Mouse (Mus musculus) intestine, embryonic 15.5 days (tissue): ENCODE results near the gene Rbm34. TPM values are rescaled to one million over a fixed set of nuclear protein-coding genes. Genes with fewer than 3 reads are reported as not detected.
A peak's percentile ranks its signal among the peaks of the same experiment; 100 is the strongest.

Experiments used
- ATAC-seq: fragments of 200-750 bp; cut with Nextera tagmentation; 2 replicates; pipeline ENCODE4 v1.8.0; 2017; ENCODE audit warnings: moderate TSS enrichment, moderate library complexity
- H3K27ac ChIP-seq: fragments of 300-500 bp; sonication (generic); 2 replicates; pipeline ENCODE4 v1.5.1; 2015; ENCODE audit warnings: mild to moderate bottlenecking, inconsistent platforms
- H3K27me3 ChIP-seq: fragments of 300-500 bp; sonication (generic); replicated peaks from 2 replicates; pipeline ENCODE4 v1.6.1; 2015; ENCODE audit warnings: inconsistent platforms
- H3K36me3 ChIP-seq: fragments of 300-500 bp; sonication (generic); 2 replicates; pipeline ENCODE4 v1.6.1; 2015; ENCODE audit warnings: inconsistent platforms
- H3K4me1 ChIP-seq: fragments of 300-500 bp; sonication (generic); replicated peaks from 2 replicates; pipeline ENCODE4 v1.6.1; 2015; ENCODE audit warnings: inconsistent platforms
- H3K4me2 ChIP-seq: fragments of 300-500 bp; sonication (generic); replicated peaks from 2 replicates; pipeline ENCODE4 v1.6.1; 2015; ENCODE audit warnings: mild to moderate bottlenecking, inconsistent platforms
- H3K4me3 ChIP-seq: fragments of 300-500 bp; sonication (generic); replicated peaks from 2 replicates; pipeline ENCODE4 v1.5.1; 2015; ENCODE audit warnings: inconsistent platforms
- H3K9ac ChIP-seq: fragments of 300-500 bp; sonication (generic); 2 replicates; pipeline ENCODE4 v1.6.1; 2015; ENCODE audit warnings: inconsistent platforms
- H3K9me3 ChIP-seq: fragments of 300-500 bp; sonication (generic); 2 replicates; pipeline ENCODE4 v1.6.1; 2016; ENCODE audit warnings: inconsistent platforms
- WGBS: fragments of 180-500 bp; shearing (Covaris S2); methylation state at CpG from one replicate; pipeline ENCODE4 v1.1.7; 2015; 5-methylcytosine and 5-hydroxymethylcytosine counted together
- polyA plus RNA-seq: library from polyadenylated mRNA; unstranded; fragments of >200 nt; fragmentation: Nextera tagmentation; extraction: Ambion mirVana; gene quantifications from 2 replicates; pipeline ENCODE4 v1.2.1, GENCODE M21; 2015

The Rbm34 gene
- polyA plus RNA-seq, 1 experiment from 2014 or later = 30.0 TPM

DNA sequence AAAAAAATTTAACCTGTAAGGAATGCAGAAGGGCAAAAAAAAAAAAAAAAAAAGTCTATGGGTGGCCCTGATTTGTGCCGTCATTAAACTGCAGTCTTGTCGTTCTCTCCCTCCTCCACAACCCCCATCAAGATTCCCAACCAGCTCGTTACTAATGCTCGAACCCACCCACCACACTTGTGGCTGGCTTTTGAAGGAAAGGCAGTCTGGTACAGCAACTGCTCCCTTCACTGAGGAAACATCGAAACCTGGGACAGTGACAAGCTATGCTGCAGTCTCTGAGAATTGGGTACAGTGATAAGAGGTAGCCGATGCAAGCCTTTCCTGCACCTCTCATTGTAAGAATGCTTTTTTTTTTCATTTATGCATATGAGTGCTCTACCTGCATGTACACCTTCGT is 24.4 kb downstream of the Rbm34 start:
- 75% methylated on average over 7 of the region's 7 CpGs for WGBS
- Histone ChIP-seq H3K9me3 (no peaks in the 10 kb centered on the region), H3K4me2 (no peak overlapping the region), H3K4me1 (peaks cover 20% of the 10 kb centered on the region), H3K36me3 (peaks cover 17% of the 10 kb centered on the region; the same call in 1 of the 2 replicates), H3K27me3 (no peaks in the 10 kb centered on the region), H3K27ac (no peak overlapping the region), H3K9ac (no peak overlapping the region), H3K4me3 (no peak overlapping the region)
- ATAC-seq = no peak

DNA sequence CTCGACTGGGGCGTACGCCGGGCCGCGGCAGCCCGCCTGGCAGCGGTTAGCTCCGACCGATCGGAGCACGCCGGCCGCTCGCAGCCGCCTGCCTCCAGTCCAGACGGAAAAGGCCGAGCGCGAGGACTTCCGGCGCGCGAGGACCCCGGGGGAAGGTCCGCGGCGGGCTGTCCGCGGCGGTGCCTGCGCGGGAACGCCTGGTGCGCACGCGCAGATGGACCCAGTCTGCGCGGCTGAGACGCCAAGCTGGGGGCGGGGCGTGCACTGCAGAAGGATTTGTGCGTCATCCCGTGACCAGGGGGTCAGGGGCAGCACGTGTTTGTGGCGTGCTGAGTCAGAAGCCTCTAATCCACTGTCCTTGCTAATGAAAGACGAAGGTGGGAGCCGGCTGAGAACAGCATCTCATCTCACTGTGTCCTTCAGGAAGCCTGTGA is 25.1 kb downstream of the Rbm34 start, which contains the start of gene Tomm20:
TSS of gene Tomm20 (minus strand) at position 115 of the 434 bp plus-strand sequence.
- Histone ChIP-seq H3K4me2 (peak within 1 kb of the TSS; percentile 82), H3K27ac (peak within 1 kb of the TSS; percentile 88), H3K4me1 (peaks cover 20% of the 10 kb centered on the region), H3K36me3 (0 out of 2 replicates have a peak, but pooled peaks cover 13% of the 10 kb centered on the region), H3K4me3 (peak within 1 kb of the TSS; percentile 64), H3K9ac (peak within 1 kb of the TSS; percentile 90), H3K27me3 (no peaks in the 10 kb centered on the region), H3K9me3 (no peaks in the 10 kb centered on the region)
- under 1% methylated on average over 48 of the region's 48 CpGs for WGBS
- ATAC-seq = peak; percentile 94

DNA sequence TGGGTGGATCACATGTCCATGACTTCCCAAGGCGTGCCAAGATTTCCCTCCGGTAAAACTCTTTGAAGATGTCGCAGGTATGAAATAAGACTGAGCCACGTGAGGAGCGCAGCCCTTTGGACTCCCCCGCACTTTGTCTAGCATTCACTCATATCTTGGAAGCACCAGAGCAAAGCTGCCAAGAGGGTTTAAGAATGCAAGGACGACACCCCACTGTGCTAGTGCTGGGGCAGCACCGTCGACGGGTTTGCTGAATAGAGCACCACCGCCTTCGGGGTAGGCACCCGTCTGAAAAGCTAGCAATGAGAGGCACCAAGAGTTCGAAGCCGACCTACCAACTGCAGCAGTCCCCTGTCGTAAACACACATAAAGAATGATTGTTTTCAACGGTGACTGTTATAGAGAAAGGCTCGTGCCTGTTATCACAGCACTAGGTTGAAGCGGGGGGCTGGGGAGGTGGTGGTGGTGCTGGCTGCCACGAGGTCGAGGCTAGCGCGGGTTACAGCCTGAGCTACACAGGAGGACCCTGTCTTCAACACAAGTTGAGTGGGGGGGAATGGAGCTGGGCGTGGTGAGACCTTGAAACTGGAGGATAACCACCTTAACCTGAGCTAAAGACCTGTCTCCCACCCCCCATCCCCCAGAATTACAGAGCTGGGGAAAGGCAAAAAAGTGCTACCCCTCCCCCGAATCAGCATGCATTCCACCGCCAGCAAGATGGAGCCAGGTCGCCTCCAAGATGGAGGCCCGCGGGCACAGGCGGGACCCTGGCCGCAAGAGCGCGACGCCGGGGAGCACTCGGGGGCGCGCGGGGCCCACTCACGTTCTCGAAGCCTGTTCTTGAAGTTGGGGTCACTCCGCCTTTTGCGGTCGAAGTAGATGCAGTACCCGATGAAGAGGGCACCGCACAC is 25.8 kb downstream of the Rbm34 start:
- H3K9me3 ChIP-seq = no peaks in the 10 kb centered on the region
- under 1% methylated on average over 46 of the region's 46 CpGs for whole genome bisulfite sequencing
- peaks cover 20% of the 10 kb centered on the region for H3K4me1 ChIP-seq
- peak overlapping the region; percentile 90 for H3K9ac ChIP-seq
- H3K4me3 ChIP-seq = peak overlapping the region; percentile 64
- 0 out of 2 replicates have a peak, but pooled peaks cover 8% of the 10 kb centered on the region for H3K36me3 ChIP-seq
- peak; percentile 74 for ATAC-seq
- no peaks in the 10 kb centered on the region for H3K27me3 ChIP-seq
- H3K27ac ChIP-seq = peak overlapping the region; percentile 88
- H3K4me2 ChIP-seq = peak overlapping the region; percentile 82

DNA sequence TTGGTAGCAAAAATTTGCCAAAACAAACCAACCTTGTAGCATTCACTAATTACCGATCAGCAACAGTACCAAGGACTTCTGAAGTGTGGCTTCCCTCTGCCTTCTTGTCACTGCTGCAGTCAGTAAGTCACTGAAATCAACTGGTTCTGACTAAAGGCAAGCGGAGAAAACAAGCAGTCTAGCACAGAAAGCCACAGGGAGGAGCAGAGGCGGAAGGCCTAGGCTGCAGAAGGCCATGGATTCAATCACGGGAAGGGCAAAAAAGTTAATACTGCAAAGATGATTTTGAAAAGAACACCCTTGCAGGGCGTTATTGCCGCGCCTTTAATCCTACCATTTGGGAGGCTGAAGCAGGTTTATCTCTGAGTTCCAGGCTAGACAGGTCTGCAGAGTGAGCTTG is 27.3 kb downstream of the Rbm34 start:
- Histone ChIP-seq H3K4me1 (peaks cover 20% of the 10 kb centered on the region), H3K27ac (no peak overlapping the region), H3K4me2 (peak overlapping the region; percentile 82), H3K9ac (no peak overlapping the region), H3K4me3 (peak overlapping the region; percentile 64), H3K36me3 (peaks cover 14% of the 10 kb centered on the region; the same call in 1 of the 2 replicates), H3K27me3 (no peaks in the 10 kb centered on the region), H3K9me3 (no peaks in the 10 kb centered on the region)
- ATAC-seq = no peak
- 87% methylated on average over 7 of the region's 7 CpGs for WGBS

DNA sequence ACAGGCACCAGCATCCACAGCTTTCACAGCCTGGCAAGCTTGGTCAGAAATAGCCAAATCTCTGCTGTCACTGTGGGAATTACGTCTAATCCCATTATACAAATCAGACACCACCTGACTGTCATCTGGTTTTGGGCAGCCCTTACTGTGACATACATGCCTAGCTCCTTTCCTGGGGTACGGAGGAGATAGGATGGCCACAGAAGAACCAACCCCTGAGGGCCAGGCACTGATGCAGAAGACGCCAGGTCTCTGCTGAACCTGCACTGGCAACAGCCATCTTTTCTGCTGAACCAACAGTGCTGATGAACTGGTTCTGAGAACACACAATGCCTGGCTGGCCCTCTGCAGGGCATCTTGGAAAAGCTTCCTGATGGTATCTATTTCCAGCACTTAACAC is 33.5 kb downstream of the Rbm34 start:
- 89% methylated on average over 3 of the region's 3 CpGs for WGBS
- peaks cover 39% of the 10 kb centered on the region for H3K36me3 ChIP-seq
- H3K27me3 ChIP-seq = no peaks in the 10 kb centered on the region
- no peak overlapping the region for H3K9ac ChIP-seq
- H3K4me3 ChIP-seq = no peak overlapping the region
- H3K4me1 ChIP-seq = 0 out of 2 replicates have a peak, but pooled peaks cover 4% of the 10 kb centered on the region
- H3K4me2 ChIP-seq = no peak overlapping the region
- H3K9me3 ChIP-seq = no peaks in the 10 kb centered on the region
- ATAC-seq = no peak
- no peak overlapping the region for H3K27ac ChIP-seq

DNA sequence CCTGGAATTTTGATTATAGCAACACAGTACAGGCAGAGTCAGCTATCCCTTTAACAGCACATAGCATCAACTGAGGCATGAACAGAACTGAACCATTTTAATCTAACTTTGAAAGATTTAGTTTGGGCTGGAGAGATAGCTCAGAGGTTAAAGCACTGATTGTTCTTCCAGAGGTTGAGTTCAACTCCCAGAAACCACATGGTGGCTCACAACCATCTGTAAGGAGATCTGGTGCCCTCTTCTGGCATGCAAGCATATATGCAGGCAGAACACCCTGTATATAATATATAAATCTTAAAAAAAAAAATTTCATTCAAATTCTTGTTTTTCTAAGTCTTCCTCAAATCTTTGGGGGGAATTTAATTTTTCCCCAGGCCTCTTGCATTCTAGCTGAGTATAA is 34.9 kb downstream of the Rbm34 start:
- no peak overlapping the region for H3K4me2 ChIP-seq
- no peaks in the 10 kb centered on the region for H3K9me3 ChIP-seq
- no peak overlapping the region for H3K9ac ChIP-seq
- no peak for ATAC-seq
- H3K27ac ChIP-seq = no peak overlapping the region
- H3K36me3 ChIP-seq = peaks cover 41% of the 10 kb centered on the region
- no peaks in the 10 kb centered on the region for H3K27me3 ChIP-seq
- no peak overlapping the region for H3K4me3 ChIP-seq
- H3K4me1 ChIP-seq = no peaks in the 10 kb centered on the region

DNA sequence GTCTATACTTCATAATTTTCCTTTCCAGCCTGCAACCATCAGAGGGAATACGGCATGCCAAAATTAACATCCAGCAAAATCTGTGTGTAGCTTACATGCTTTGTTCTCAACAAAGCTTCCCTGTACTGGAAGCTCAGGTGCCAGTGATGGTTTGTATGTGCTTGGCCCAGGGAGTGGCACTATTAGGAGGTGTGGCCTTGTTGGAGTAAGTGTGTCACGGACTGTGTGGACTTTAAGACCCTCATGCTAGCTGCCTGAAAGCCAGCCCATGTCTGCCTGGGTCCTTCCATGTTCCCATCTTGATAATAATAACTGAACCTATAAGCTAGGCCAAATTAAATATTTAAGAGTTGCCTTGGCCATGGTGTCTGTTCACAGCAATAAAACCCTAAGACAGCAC is 35.5 kb downstream of the Rbm34 start:
- ATAC-seq = no peak; the same call in 1 of the 2 replicates
- Histone ChIP-seq H3K4me2 (no peak overlapping the region), H3K36me3 (peaks cover 43% of the 10 kb centered on the region), H3K27me3 (no peaks in the 10 kb centered on the region), H3K4me3 (no peak overlapping the region), H3K27ac (no peak overlapping the region), H3K9me3 (no peaks in the 10 kb centered on the region), H3K9ac (no peak overlapping the region), H3K4me1 (no peaks in the 10 kb centered on the region)
- WGBS = 83% methylated on average over 2 of the region's 2 CpGs

DNA sequence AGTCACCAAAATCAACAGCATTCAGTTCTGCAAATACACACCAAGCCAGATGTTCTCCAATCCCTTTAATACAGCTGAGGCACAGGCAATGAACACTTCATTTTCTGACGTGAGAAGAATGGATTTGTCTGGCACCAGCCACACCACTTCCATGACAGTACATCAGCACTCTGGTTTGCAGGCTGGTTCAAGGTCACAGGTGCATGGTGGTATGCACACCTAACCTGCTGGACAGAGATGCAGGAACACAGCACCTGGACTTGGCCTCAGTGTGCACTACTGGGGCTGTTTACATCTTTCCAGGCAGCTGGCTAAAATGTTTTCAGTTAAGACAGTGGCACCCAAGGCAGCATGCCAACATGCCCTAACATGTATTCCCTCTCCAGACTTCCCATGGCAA is 38.2 kb downstream of the Rbm34 start:
- H3K4me2 ChIP-seq = no peak overlapping the region
- no peak overlapping the region for H3K9ac ChIP-seq
- no peak overlapping the region for H3K4me3 ChIP-seq
- H3K4me1 ChIP-seq = 0 out of 2 replicates have a peak, but pooled peaks cover 2% of the 10 kb centered on the region
- H3K27ac ChIP-seq = no peak overlapping the region
- H3K36me3 ChIP-seq = peaks cover 38% of the 10 kb centered on the region
- no peak for ATAC-seq
- no peaks in the 10 kb centered on the region for H3K9me3 ChIP-seq
- 64% methylated on average over 1 of the region's 1 CpGs for WGBS
- no peaks in the 10 kb centered on the region for H3K27me3 ChIP-seq

DNA sequence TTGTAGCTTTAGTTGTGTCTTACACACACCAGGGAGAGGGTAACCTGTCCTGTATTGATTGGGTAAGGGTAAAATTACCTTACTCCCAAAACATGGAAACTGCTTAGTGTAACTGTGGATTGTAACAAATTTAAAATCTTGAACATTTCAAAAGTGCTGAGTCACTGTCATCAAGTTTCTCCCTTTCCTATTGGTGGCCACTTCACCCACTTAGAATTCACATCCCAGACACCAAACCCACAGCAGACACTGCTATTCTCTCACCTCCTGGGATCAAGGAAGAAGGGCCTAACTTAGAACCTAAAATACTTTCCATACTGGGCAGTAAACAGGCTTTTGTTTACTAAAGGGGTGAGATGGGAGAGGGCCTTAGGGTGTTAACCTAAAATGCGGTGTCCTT is 38.6 kb downstream of the Rbm34 start:
- Histone ChIP-seq H3K27ac (no peak overlapping the region), H3K9ac (no peak overlapping the region), H3K4me3 (no peak overlapping the region), H3K4me2 (no peak overlapping the region), H3K36me3 (peaks cover 34% of the 10 kb centered on the region), H3K27me3 (no peaks in the 10 kb centered on the region), H3K9me3 (no peaks in the 10 kb centered on the region), H3K4me1 (0 out of 2 replicates have a peak, but pooled peaks cover 2% of the 10 kb centered on the region)
- ATAC-seq = no peak
- 86% methylated on average over 1 of the region's 1 CpGs for WGBS

DNA sequence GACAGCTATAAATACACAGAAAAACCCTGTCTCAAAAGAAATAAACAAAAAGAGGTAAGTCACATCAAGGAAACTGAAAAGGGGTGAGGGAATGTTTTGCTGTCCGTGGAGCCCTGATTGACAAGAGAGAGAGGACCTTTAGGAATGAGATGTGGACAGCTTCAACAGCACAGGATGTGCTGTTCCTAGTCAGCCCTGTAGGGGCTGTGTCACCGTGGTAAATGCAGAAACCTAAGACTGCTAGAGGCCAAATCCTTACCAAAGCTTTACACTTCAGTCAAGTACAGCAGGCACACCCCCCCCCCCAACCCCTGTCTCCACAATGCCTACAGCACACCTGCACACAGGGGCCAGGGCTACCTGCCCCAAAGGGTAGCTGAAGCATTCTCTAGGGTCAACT is 39.2 kb downstream of the Rbm34 start:
- no peak overlapping the region for H3K4me2 ChIP-seq
- H3K9me3 ChIP-seq = no peaks in the 10 kb centered on the region
- H3K9ac ChIP-seq = no peak overlapping the region
- H3K27ac ChIP-seq = no peak overlapping the region
- WGBS = 28% methylated on average over 2 of the region's 2 CpGs
- H3K4me1 ChIP-seq = 0 out of 2 replicates have a peak, but pooled peaks cover 2% of the 10 kb centered on the region
- H3K36me3 ChIP-seq = peaks cover 30% of the 10 kb centered on the region
- no peak overlapping the region for H3K4me3 ChIP-seq
- no peaks in the 10 kb centered on the region for H3K27me3 ChIP-seq
- no peak for ATAC-seq

DNA sequence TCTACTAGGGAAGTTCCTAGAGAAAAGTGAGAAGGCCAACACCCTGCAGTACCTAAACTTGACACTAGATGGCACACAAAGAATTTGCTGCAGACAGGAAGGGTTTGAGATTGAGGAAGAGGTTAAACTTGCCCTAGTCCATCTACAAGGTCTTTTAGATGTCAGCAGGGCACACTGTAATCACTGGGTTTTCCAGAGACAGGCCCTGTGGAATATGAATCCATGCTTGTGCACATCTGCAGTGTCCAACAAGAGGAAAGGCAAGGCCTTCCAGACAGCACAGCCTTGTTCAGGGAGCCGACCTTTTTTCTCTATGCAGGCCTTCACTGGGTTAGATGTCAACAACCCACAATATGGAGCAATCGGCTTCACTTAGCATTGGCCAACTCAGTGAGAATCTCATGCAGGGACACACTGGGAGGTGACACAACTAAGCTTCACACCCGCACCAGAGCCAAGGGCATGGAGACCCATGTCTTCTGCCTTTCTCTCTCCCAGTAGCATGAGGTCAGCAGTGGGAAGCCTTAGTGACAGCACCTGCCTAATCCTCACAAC is 41.2 kb downstream of the Rbm34 start:
- Histone ChIP-seq H3K4me3 (no peak overlapping the region), H3K9me3 (no peaks in the 10 kb centered on the region), H3K4me2 (no peak overlapping the region), H3K36me3 (peaks cover 24% of the 10 kb centered on the region), H3K27ac (peak overlapping the region; percentile 33; the same call in 1 of the 2 replicates), H3K9ac (no peak overlapping the region), H3K4me1 (0 out of 2 replicates have a peak, but pooled peaks cover 2% of the 10 kb centered on the region), H3K27me3 (no peaks in the 10 kb centered on the region)
- 74% methylated on average over 3 of the region's 3 CpGs for WGBS
- ATAC-seq = peak; percentile 19; the same call in 1 of the 2 replicates

DNA sequence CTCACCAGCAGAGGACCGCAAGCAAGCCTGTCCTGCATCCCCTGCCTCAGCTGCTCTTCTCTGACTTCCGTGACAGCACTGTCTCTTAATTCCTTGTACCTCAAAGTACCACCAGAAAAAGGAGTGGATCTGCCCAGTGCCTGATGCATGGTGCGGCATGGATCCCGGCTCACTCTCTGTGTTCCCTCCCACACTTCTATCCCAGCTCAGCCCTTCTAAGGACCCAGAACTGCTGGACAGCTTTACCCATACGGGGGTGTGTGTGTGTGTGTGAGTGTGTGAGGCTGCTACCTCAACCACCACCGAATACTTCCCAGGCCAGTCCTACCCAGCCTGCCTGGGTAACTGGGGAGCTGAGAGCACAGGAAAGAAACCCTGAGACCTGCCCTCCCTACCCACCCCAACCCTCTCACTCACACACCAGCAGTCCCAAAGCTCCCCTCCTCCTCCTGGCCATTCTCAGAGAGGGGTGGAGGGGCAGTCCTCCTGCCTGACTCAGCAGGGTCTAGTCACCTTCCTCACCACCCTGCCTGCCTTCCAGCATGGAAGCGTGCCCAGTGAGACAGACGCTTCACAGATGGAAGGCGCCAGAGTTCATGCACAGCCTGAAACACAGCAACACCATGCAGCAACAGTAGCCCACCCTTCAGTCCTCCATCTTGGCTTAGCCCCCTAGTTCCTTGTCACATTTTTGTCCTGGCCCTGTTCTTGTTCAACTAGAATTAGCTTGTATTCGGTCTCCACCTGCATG is 41.9 kb downstream of the Rbm34 start:
- 86% methylated on average over 10 of the region's 10 CpGs for WGBS
- Histone ChIP-seq H3K27me3 (no peaks in the 10 kb centered on the region), H3K4me2 (no peak overlapping the region), H3K27ac (no peak overlapping the region), H3K4me3 (no peak overlapping the region), H3K36me3 (peaks cover 21% of the 10 kb centered on the region), H3K4me1 (peaks cover 5% of the 10 kb centered on the region; the same call in 1 of the 2 replicates), H3K9me3 (no peaks in the 10 kb centered on the region), H3K9ac (no peak overlapping the region)
- peak; percentile 31; the same call in 1 of the 2 replicates for ATAC-seq
